Mouse (Mus musculus): ENCODE data around the gene Robo2.

Gene Robo2

DNA sequence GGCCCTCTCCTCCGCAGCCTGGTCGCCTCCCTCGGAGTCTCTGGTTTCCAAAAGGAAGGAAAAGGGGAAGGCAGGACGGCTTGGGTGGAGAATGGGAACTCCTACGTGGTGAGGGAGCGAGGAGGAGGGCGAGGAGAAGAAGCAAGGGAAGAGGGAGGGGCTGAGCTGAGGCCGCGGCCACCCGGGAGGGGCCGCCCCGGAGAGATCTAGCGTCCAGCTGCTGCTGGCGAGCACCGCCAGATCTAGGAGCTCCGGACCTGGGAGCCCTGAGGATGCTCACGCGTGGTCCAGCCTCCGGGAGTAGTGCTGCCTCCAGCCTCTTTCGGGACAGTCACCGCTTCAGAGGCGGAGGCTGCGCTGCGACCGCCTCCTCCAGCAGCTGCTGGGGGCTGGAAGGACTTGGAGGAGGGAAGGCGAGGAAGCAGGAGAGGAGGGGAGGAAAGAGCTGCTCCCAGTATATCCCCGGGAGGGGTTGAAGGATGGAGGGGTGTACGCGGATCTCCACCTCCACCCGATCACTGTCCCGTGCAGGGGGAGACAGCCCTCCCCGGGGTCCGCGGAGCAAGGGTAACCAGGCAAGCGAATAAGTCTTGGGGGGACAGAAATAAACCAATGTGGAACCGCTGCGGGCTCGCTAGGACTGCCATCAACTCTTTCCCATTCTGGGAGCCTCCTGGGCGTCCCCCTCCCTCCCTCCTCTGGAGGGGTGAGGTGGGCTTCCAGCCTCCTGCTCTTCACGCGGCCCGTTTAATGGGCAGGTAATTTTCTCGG lies at the start of gene Robo2:
Robo2 (minus strand) TSS at position 345 of the 771 bp plus-strand sequence.
- no peak for DNase-seq (ENCODE audit: low spot score)

DNA sequence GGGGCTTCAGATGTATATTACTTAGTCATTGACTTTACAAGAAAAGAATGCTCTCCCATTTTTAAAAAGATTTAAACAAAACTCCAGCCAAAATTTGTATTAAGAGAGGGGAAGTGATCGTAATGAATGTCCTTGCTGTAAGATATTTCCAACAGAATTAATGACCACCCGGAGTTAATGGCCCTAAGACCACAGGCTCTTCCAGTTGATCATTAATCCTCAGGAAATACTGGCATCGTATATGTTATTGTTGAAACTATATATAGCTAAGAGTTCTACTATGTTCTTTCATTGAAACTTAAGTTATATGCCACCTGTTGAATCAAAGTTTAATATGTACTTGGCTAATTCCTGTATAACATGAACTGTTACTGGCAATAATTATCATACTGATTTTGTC lies 46.5 kb upstream of the Robo2 start:
- no peak for DNase-seq (ENCODE audit: low spot score)

DNA sequence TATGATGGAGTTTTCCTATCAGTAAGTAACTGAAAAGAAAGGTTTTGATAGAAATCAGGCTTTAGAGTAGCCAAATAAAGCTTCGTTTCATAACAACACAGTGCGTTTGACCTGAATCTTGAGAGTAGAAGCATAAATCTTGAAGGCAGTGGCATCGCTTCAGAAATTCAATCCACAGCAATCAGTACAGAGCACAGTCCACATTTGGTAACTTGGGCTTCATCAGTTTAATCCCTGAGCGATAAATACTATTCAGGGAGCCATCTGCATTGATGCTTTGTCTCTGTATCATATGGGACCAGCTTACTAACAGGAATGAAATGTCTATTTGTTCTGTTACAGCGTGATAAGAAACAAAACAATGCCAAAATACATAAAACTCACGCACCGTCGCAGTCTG lies 46.1 kb upstream of the Robo2 start:
- no peak for DNase-seq (ENCODE audit: low spot score)

DNA sequence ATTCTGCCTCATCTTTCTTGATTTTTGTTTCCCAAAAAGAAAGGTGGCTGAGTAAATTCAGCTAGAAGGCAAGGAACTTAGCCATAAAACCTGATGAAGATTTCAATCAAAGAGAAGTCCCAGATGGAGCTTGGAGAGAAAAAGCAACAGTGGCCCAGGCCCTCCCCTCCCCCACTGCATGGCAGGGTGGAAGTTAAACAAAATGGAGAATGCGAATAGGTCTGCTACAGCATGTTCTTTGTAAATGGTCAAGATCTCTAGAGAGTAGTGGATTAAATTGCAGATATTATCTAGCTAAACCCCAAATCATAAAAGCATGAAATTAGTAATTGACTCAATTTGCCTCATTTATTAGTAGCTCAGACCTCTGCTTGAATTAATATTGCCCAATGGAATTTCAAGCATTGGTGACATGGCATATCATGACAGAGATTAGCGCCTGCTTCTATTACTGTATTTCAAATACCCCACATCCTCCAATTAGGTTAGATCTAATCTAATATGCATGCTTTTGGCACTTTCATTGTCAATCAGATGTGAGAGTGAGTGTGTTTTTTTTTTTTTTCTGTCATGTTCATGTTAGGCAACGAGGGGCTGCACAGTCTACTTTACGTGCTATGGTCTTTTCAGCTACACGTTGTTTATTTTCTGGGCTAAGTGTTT lies 45.3 kb upstream of the Robo2 start:
- no peak for DNase-seq (ENCODE audit: low spot score)

DNA sequence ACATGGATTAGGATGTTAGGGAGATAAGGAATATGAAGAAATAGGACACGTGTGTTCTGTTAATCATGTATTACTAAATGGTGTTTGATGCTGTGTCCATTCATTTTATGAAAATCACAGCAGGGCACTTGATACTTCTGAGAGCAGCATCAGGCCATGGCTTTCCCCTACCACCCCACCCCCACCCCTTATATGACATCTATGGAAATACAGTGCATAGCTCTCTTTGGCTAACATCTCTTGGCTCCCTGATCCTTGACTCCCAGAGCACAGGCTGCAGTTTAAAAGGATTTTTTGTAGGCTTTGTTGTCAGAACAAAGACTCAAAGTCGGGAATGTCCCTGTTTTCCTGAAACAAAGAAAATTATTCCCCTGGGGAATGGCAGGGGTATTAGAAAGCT lies 43.6 kb upstream of the Robo2 start:
- DNase-seq (ENCODE audit: low spot score): no peak

DNA sequence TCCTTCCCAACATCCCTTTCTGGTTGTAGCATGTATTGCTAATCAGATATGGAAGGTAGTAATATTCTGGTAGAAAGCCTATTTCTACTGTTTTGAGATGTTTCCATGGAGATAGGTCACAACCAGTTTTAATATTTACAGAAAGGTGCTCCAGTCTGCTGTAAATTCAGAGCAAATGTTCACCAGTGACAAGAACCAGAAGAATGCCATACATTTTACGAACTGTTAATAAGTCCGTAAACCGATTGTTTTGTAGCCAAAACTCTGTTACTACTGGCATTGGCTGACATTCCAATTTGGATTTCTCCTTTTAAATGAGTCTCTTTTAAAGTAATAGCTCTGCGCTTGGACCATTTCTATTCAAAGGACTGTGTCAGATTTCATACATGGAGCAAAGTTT lies 36.4 kb upstream of the Robo2 start:
- no peak for DNase-seq (ENCODE audit: low spot score)

DNA sequence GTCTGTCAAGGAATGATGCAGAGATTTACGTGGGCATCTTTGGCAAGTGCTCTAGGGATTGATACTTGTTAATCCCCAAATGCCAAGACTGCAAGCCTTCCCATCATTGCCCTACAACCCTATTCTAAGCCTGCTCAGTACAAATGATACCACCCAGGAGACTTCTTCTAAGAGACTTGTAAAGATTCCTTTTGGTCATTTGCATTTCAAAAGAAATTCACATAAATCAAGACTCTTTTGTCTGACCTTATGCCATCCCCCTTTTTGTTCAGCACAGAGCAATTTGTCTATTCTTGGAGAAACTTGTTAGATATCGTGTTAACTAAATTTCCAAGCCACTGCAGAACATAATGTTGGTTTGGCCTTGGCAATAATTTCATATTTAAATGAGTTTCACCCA lies 15.4 kb upstream of the Robo2 start:
- no peak for DNase-seq (ENCODE audit: low spot score)

DNA sequence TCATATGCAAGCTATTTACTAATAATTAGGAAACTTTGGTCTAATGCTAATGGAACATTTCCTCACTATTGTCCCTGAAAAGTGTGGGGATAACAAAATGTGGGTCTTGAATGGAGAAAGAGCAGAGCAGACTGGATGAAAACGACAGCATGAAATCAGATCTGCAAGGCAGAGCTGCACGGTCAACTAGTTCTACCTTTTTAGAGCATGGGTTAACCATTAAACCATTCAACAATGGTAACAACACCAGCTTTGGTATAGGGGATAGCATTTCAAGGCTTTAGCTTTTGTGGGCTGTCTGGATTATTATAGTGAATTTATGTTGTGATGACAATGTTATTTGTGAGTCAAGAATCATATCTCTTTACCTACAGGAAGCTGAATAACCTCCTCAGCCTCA lies 8.7 kb upstream of the Robo2 start:
- no peak for DNase-seq (ENCODE audit: low spot score)

DNA sequence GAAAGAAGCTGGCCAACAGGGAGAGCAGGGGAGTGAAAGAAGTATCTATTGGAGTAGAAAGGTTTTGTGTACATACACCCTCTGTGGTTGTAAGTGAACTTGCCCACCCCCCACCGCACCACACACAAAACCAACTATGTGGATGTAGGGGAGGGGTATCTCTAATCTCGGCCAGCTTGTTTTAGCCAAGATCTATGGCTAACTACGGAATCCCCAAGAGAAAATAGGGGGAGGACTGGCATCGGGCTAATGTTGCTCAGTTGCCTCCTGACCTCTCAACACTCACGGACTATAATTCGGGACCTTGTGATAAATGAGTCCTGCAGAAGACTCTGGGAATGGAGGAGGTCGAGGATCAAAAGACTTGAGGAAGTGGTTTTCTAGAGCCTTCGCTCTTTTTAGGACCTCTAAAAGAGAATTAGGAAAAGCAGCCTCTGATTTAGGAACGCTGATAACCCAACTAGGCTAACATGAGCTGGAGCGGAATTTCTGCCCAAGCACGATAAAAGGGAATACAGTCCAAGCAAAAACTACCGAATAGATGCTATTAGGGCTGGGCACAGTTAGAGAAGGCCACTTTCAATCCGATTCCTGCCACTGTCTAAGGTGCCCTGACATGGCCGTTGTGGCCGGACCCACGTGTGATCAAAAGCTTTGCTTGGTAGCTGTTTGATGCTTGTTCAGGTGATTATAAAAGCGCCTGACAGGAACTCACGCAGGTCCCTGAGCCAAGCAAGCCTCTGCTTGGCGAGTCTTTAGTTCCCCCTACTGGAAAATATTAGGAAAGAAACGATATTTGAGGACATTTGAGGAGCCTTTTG lies 1.1 kb upstream of the Robo2 start:
- DNase-seq (ENCODE audit: low spot score): no peak

DNA sequence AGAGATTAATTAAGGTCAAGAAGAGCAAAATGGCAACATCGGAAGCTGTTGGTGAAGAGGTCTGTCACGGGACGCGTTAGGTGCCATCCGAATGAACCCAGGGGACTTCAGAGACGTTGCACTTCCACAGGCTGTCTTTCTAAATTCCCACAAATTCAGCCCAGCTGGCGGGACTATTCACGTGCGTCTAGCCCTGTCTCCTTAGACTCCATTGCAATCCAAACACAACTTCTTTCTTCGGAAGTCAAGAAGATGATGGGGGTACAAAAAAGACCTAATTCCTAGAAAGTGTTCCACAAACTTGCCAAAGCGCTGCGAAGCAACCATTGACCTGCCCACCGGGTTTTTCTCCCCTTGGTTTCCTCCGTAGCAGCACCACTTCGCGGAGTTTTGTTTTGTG lies 604 bp downstream of the Robo2 start:
- DNase-seq (ENCODE audit: low spot score): no peak

DNA sequence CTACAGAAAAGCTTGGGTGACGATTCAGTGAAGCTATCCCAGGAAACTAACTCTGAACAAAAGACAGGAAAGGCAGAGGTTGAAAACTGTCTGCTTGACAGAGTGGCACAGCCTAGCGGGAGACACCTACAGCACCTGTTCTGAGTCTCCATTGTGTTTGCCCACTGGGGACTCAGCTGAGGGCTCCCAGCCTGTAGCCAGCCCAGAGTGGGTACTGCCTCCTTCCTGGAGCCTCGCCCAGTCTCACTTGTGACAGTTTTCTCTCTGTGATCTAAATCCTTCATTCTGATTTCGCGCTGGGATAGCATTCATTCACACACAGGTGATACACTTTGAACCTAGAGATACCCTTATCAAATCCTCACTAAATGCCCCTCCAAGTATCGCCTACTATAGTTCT lies 1.5 kb downstream of the Robo2 start:
- DNase-seq (ENCODE audit: low spot score): no peak

DNA sequence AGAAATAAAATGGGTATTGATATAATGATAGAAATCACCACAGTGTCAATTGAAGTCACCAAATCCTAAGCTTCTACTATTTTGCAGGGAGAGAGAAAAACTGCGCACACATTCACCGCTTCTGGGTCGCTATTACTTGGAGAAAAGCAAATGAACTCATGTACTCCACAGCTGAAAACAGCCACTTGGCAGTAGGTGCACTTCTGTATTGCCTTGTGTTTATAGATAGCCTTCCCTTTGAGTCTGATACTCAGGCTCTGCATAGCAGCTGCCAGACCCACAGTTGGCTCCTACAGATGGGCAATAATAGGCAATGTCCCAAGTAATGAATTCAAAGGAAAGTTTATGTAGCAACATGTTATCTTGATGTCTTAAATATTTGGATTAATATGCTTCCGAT lies 2.1 kb downstream of the Robo2 start:
- DNase-seq (ENCODE audit: low spot score): no peak

DNA sequence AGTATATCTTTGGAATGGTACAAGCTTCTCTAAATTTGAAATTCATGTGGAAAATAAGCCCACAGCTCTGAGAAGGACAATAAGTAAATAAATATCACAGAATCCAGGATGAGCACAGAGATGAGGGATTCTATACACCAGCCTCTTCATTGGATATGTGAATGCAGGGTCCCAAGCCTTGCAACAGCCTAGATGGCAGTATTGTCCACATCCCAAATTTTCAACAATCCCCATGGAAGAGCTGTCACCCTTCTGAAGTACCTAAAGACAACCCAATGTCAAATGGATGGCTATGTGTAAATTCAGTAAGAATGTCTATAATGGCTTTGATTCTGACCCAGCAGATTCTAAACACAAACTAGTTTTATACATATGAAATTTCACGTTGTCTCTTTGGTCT lies 3.1 kb downstream of the Robo2 start:
- DNase-seq (ENCODE audit: low spot score): no peak

DNA sequence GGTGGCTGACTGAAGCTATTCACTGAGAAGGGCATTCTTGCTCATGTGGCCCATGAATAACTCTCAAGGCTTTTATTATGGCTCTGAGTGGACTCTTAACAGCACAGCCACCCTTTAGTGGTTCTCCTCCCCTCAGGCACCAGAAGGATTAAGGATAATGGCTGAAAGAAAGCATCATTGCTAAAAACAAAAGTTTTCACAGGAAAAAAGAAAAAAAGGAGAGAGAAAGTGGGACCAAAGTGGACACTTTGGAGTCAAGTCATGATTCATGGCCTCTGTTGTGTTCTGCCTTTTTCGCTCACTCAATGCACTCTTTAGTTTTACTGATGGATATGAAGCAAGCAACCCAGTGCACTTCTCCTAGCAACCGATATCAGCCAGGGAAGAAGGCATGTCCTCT lies 14.3 kb downstream of the Robo2 start:
- no peak for DNase-seq (ENCODE audit: low spot score)

DNA sequence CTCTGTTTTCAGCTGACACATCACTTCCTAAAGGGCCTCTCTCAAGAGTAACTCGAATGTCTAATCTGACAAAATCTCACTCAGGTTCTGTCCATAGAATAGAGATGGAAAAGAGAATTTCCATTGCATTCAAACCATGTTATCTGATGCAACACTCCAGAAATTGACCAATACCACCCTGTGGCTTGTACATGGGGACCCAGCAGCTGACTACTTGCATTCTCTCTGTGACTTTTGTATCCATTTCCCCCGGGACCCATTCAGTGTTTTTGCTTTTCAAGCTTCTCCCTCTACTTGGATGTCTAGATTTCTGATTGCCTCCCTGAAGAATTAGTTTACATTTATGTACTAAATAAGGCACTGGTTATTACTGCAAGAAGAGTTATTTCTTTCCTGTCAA lies 15.9 kb downstream of the Robo2 start:
- no peak for DNase-seq (ENCODE audit: low spot score)

DNA sequence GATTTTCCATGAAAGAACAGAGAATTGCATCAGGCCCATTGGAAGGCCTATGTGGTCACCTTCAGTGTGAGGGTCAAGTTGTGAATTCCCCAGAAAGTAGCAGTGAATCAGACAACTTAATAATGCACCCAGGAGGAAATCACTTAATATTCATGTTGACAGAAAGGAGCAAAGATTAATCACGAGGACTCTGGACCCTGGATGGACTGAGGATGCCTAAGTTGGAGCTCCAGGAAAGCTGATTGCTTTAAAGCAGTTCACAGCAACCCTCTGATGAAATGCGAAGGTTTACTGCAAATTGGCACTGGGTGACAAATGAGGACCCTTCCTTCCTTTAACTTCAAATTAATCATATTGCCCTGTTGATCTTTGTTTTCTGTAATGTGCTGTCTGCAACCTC lies 32.2 kb downstream of the Robo2 start:
- DNase-seq (ENCODE audit: low spot score): no peak

DNA sequence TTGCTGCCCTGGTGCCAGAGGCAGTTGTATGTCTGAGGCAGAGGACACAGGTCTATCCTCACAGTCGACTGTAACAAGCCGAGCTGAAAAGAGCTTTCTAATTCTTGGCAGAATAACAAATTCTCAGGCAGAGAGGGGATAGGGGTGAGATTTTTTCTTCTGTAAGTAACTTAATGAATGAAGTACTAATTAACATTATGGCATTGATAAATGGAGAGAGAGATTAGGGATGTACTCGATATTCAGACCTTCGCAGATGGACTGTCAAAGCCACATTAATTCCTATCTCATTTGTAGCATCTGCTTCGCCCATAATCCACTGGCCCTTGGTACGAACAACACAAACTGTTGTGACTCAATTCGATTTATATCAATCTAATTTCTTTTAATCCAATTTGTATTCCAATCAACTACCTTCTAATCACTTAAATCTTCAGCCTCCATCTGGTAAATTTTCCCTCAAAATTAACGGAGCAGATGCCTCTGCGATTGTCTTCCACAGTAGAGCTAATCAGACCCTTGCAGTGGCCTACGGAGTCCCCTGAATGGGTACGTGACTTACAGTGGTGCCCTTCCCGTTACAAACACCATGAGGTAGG lies 36.2 kb downstream of the Robo2 start:
- DNase-seq (ENCODE audit: low spot score): no peak

DNA sequence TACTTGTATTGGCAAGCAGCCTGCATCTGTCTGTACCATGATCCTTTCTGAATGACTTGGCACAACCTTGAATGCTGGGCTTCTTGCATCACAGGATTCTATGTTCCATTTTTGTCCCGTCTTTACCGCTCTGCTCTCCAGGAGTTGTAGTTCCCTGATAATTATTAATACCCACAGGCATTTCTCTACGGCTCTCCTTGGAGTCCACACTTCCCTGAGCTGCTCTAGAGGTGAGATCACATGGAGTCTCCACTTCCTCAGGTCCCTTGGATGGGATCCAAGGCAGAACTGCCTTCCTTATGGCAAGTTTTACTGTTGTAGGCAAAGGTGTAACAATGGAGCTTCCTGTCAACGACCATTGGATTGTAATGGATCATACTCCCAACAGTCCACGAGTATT lies 37.1 kb downstream of the Robo2 start:
- no peak for DNase-seq (ENCODE audit: low spot score)

DNA sequence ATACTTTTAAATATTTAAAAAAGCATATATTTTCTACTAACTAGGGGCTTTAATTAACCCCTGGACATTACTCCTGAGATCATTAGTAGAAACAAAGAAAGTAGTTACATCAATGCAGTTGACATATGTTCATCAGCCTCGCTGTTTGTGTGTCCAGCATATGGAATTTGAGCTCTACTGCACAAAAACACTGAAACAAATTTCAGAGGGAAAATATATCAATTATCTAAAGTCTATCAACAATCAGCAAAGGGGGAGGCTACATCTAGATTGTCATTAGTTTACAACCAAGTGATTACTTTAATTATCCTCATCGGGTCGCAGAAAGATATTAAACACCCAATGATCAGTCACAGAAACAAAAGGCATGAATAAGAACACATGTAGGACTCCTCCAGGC lies 38.2 kb downstream of the Robo2 start:
- DNase-seq (ENCODE audit: low spot score): no peak

DNA sequence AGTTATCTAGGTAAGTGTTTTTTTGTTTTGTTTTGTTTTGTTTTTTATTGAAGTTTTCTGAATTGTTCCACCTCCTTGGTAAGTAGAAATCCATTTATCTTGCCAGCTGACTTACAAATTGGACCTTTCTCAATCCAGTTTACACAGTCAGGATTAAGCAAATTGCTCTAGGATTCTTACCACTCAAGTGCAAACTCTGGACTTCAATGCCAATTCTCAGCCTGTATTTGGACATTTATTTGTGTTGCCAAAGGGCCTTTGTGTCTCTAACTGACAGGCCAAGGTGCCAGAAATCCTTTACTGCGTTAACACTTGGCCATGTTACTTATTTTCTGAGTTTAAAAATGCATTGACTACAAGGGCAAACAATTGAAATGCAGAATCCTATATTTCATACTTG lies 38.7 kb downstream of the Robo2 start:
- DNase-seq (ENCODE audit: low spot score): no peak

DNA sequence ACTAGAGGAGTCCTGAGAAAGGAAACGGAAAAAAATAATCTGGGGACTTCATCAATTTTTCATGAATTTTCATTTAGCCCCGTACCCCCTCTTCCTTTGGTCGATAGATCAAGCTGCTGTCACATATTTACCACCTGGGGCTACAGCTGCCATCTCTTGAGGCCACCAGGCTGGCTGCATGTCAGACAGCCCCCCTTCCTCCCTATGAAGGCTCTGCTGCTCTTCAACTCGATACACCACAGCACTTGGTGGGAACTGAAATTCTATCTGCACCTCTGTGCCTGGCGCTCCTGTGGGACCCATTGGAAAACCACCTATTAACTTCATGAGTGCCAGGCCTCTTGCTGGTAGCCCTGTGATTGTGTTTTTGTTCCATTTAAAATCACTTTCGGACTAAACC lies 63.2 kb downstream of the Robo2 start:
- no peak for DNase-seq (ENCODE audit: low spot score)

DNA sequence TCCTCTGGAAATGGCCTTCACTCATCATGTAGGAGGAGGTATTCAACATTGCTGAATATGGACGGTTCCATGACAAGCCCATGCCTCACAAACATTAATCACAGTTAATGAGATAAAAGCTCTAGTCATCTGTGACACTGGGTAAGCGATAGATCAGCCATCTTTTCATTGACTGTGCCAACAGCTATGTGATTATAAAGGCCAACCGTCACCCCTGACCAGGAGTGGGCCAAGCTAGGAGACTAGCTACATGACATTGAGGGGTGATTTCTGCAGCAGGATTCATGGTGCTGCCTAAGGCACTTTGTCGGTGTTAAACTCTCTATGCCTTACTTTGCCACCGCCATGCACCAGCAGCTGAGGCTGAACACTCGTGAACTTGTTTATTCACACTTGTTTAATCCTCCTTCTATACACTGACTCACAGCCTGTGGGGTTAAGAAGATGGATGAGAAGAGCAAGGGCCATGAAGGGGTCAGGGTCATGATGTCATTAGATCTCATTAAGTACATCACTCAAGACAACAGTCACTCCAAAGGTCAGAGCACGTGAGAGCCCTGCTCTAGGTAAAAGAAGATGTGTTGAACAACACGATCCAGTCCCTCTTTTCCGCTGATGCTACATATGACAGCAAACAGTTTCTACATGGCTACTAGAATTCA lies 72.5 kb downstream of the Robo2 start:
- DNase-seq (ENCODE audit: low spot score): no peak
